Mouse (Mus musculus) kidney, postnatal 4 days (tissue): Measurements from ENCODE around the gene Zfp688.
"Not testable (repeated sequence)": the region's sequence is repeated elsewhere in the genome, so short reads cannot be mapped to it uniquely, and the experiment has no call there.

Experiments
- DNase-seq, 2 experiments: peaks; one replicate each; pipeline ENCODE4 v3.0.0; 2021; ENCODE audit warnings: mixed read lengths in 2 of 2

Gene Zfp688

DNA sequence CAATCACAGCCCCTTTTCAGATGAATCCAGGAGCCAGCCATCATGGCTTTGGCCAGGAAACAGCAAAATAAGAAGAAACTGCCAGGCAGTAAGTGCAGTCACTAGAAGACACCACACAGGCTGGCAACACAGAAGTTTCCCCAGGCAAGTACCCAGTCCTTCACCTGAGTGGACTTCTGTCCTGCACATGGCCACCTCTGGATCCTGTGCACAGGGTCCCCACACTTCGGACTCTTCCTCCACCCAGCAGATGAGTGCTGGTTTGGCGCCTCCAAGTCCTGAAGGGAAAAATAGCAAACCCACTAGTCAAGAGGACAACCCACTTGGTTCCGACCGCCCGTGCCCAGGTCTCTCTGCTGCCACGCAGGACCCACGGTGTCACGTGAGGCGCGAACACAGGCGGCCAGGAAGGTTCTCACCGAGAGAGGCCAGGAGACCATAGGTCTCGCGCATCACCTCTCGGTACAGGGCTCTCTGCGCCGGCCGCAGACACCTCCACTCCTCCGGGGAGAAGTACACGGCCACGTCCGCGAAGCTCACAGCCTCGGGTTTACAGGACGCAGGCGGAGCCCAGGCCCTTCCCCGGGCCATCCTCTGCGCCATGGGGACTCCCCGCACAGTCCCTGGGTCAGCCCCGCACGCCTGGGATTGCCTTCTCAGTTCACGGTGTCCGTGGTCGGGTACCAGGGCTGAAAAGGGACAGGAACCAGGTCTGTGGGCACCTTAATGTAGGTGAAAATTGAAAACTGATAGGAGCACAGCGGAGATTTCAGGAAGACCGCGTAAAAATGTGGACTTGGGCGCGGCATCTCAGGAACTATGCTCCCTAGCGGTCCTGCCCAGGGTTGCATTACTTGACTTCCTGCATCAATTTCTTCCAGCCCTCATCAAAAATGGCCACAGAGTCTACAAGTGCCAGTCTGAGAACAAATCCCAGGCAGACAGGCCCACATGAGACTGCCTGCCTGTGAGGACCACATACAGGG, 15.6 kb downstream of the Zfp688 start, which contains the start of gene Zfp764:
Gene Zfp764 (minus strand): TSS at position 821 of the 986 bp plus-strand sequence.
- peak; percentile 92 to 95 for DNase-seq

DNA sequence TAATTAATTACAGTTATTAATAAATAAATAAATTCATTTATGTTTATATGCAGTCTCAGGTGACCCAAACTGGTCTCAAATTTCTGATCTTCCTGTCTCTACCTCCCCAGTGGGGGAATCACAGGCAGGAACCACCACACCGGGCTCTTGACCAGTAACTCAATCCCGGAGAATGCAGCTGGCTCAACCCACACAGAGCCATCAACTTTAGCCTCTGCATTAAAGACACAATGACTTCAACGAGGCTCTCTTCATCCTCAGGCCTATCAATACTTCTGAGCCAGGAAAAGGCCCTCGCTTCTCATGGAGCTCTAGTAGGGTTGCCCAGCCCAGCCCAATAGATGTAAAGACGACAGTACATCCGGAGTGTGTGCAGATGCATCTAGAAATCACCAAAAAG, 17.8 kb downstream of the Zfp688 start:
- not testable (repeated sequence) for DNase-seq

DNA sequence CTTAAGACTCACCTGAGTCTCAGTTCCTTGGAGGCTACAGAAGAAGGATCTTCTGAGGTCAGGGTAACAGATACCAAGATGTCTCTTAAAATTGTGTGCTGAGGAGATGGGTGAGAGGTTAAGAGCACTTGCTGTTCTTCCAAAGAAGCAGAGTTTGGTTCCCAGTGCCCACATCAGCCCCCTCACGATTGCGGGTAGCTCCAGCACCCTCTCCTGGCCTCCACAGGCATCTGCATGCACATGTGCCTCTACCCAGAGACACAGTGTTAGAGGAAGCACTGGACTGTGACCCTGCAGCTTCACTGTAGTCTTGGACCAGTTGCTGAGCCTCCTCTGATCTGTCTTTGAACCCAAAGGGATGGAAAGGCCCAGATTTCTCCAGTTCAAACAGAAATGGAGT, 18.9 kb downstream of the Zfp688 start:
- no peak for DNase-seq

DNA sequence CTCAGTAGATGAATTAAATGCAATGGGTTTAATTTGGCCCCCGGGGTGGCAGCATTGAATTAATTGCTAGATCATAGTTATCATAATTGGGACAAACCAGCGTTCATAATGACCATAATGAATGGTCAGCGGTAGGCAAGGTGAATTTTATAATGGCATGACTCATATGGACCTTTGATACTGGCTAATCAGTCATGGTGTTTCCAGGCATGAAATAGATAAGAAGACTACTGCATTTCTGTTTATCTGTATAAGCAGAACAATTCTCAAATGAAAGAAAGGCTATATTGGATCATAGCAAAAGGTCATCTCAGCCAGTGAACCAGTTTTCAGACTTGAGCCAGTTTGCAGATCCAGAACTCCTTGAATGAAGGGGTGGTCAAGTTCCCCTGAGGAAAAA, 21.5 kb downstream of the Zfp688 start:
- no peak for DNase-seq

DNA sequence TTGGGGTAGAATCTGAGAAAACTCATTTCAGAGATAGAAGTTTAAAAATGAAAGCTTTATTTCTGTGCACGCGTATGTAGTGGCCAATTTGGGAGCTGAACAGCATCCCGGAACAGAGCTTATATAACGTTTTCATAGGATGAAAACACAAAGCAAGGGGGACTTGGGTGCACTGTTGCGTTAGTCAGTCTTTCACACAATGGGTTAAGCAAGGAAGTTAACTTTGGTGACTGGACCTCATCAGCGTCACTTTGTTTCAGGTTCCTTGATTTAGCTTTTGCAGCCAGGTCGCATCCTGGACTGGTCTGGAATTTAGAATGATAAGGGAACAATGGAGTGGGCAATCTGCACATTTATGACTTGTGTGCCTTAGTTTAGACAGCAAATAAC, 27.9 kb downstream of the Zfp688 start:
- DNase-seq = no peak

DNA sequence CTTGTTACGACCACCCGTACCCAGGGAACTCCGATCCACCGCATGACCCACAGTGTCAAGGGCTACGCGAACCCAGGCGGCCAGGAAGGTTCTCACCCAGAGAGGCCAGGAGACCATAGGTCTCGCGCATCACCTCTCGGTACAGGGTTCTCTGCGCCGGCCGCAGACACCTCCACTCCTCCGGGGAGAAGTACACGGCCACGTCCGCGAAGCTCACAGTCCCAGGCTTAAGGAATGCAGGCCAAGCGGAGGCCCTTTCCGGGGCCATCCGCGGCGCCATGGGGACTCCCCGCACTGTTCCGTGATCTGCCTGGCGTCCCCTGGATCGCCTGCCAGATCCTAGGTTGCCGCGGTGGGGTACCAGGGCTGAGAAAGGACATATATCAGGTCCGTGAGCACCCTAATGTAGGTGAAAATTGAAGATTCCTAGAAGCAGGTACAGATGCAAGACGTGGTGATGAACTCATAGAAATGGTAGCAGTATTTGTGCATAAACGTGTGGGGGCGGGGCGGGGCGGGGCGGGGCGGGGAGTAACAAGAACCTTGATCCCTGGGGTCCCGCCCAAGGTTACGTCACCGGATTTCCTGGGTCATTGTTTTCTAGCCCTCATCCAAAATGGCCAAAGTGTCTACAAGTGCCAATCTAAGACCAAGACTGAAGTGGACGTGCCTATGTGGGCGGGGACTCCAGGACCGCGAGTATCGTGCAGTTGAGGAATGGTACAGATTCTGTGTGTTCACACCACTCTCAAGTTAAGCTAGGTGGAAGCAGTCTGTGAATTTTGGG, 28.5 kb downstream of the Zfp688 start, which contains the start of gene E430018J23Rik:
Gene E430018J23Rik (minus strand): TSS at position 473 of the 787 bp plus-strand sequence.
- DNase-seq = peak; percentile 97 to 98

DNA sequence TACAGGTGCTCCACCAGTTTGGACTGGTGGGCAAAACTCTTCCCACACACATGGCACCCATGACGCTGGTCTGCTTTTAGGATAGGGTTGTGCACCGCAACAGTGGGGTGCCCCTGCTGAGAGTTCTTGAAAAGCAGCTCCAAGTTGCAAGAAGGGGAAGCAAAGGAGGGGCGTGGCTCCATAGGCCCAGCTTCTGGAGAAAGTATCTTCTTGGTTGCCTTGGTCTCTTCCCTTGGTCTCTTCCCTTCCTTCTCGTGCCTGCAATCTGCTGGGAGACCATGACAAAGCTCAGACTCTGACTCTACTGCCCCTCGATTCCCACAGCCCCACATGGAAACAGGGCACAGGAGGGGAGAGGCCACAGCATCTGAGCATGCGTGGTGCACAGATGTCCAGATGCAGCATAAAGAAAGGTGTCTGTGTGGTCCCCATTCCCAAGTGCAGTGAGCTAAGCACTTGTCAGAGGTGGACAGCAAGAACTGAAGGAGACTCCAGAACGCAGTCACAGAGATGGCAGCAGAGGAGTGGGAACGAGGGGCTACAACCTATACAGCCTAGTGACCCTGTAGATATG, 29.5 kb downstream of the Zfp688 start:
- no peak for DNase-seq

DNA sequence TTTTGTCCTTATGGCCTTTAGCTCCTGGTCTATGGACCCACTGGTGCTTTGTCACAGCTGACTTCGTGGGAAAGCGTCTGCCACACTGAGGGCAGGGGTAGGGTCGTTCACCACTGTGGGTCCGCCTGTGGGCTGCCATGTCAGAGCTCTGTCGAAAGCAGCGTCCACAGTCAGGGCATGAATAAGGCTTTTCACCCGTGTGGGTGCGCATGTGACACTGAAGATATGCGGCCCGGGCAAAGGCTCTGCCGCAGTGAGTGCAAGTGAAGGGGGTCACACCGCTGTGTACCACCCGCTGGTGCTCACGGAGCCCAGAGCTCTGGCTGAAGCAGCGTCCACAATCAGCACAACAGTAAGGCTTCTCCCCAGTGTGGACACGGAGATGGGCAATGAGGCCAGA, 30.3 kb downstream of the Zfp688 start:
- no peak for DNase-seq

DNA sequence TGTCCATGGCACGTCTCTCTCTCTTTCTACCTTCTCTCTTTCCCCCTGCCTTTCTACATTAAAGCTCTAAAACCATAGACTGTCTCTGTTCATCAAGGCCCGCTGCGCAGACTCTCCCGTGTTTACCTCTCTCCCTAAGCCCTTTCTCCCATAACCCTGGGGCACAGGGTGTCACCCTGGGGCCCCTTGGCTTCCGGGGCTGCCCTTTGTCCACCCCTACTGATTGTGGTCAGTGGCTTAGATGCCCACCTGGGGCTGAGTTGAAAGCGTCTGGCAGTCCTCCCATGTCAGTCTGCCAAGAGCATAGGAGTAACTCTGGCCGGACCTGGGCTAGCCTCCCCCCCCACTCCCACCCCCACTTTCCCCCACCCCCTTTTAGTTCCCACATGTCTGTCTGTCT, 31.6 kb downstream of the Zfp688 start:
- DNase-seq = no peak

DNA sequence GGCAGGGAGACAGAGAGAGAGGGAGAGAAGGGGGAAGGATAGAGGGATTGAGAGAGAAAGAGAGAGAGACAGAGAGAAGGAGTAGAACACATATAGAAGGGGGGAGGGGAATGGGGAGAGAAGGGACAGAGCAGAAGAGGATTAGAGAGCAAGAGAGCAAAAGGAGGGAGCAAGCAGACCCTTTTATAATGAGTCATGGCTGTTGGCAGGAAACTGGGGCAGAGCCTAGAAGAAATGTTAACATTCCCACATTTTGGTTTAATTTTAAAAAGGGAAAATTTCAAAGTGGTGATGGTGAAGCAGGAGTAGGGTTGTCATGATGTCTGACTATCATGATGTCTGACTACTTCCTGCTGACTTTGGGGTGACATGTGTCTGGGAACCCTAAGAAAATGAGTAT, 33.7 kb downstream of the Zfp688 start:
- not testable (repeated sequence) for DNase-seq

DNA sequence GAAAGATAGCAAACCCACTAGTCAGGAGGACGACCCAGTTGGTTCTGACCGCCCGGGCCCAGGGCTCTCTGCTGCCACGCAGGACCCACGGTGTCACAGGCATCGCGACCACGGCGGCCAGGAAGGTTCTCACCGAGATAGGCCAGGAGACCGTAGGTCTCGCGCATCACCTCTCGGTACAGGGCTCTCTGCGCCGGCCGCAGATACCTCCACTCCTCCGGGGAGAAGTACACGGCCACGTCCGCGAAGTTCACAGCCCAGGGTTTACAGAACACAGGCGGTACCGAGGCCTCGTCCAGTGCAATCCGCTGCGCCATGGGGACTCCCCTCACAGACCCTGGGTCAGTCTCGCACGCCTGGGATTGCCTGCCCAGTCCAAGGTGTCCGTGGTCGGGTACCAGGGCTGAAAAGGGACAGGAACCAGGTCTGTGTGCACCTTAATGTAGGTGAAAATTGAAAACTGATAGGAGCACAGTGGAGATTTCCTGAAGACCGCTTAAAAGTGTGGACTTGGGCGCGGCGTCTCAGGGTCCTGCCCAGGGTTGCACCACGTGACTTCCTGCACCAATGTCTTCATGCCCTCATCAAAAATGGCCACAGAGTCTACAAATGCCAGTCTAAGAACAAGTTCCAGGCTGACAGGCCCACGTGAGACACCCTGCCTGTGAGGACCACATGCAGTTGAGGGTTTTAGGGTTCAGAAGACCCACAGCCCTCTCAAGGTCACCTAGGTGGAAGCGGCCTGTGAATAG, 35.1 kb downstream of the Zfp688 start, which contains the start of gene 9130019O22Rik:
Gene 9130019O22Rik (minus strand): TSS at position 526 of the 752 bp plus-strand sequence.
- peak; percentile 91 to 95 for DNase-seq

DNA sequence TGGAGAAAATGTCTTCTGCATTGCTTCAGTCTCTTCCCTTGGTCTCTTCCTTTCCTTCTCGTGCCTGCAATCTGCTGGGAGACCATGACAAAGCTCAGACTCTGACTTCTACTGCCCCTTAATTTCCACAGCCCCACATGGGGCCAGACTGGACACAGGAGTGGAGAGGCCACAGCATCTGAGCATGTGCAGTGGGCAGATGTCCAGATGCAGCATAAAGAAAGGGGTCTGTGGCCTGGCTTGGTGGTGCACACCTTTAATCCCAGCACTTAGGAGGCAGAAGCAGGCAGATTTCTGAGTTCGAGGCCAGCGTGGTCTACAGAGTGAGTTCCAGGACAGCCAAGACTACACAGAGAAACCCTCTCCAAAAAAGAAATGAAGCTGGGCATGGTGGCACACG, 36.3 kb downstream of the Zfp688 start:
- DNase-seq = not testable (repeated sequence)

DNA sequence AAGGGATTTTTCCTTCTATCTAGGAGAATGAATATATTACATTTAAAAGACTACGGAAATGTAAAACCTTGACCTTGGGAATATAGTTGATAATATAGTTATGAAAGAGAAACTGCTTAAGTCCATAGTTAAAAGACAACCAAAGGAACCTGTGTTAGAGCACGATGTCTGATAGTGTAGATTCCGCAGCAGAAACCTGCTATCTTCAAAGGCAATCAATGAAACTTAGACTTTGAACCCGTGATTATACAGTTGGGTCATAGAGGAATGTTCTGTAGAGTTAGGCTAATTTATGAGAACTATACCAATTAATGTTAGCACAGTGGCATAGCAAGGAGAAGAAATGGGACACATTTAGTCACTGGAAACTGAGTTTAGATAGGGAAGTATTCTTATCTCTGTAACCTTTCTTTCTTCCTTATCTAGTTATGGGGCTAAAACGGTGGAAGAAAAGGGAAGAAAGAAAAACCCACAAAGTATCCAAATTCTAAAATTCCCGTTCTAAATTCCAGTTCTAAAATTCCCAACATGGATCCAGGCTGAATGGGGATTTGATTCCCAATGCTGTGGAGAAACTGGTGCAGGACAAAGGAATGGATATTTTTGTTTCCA, 43.5 kb downstream of the Zfp688 start:
- no peak for DNase-seq

DNA sequence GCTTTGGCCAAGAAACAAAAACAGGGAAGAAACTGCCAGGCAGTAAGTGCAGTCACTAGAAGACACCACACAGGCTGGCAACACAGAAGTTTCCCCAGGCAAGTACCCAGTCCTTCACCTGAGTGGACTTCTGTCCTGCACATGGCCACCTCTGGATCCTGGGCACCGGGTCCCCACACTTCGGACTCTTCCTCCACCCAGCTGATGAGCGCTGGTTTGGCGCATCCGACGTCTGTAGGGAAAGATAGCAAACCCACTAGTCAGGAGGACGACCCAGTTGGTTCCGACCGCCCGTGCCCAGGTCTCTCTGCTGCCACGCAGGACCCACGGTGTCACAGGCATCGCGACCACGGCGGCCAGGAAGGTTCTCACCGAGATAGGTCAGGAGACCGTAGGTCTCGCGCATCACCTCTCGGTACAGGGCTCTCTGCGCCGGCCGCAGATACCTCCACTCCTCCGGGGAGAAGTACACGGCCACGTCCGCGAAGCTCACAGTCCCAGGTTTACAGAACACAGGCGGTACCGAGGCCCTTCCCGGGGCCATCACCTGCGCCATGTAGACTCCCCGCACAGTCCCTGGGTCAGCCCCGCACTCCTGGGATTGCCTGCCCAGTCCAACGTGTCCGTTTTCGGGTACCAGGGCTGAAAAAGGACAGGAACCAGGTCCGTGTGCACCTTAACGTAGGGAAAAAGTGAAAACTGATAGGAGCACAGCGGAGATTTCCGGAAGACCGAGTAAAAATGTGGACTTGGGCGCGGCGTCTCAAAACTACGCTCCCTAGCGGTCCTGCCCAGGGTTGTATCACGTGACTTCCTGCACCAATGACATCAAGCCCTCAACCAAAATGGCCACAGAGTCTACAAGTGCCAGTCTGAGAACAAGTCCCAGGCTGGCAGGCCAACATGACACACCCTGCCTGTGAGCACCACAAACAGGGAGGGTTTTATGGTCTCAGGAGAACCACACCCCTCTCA, 46.3 kb downstream of the Zfp688 start, which contains the start of gene Zfp747:
Gene Zfp747 (minus strand): TSS at position 780 of the 975 bp plus-strand sequence.
- peak; percentile 94 to 97 for DNase-seq

DNA sequence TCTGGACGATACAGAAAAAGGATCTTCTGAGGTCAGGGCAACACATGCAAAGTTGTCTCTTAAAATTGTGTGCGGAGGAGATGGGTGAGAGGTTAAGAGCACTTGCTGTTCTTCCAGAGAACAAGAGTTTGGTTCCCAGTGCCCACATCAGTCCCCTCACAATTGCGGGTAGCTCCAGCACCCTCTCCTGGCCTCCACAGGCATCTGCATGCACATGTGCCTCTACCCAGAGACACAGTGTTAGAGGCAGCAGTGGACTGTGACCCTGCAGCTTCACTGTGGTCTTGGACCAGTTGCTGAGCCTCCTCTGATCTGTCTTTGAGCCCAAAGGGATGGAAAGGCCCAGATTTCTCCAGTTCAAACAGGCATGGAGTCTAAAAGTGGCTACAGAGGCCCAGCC, 50.0 kb downstream of the Zfp688 start:
- DNase-seq = peak in 1 of 2 experiments; percentile 13

DNA sequence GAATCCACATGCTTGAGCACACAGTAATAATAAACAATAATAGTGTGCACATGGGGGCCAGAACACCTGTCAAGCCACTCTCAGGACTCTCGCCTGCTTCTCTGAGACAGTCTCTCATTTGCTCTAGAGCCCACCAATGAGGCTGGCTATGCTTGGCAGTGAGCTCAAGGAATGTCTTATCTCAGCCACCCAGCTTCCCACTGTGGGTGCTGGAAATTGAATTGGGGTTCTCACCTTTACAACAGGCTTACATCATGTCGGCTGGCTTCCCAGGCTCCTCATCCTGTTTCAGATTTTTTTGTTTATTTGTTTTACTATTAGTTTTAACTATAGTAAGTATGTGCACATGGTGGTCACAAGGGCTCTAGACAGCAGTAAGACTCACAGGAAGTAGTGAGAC, 50.7 kb downstream of the Zfp688 start:
- no peak for DNase-seq
